Mouse (Mus musculus) CH12F3 (cell line): ENCODE measurements around the gene Gucy1b2.

Experiments
- in situ Hi-C: fragments of 300-500 bp; cut with MboI; formaldehyde crosslinking; loops from 2 replicates; pipeline ENCODE4 v1.14.3; 2020; ENCODE audit warnings: low sequenced_read_pairs

The Gucy1b2 gene

GRCm38 (mm10) chr14:62456239-62456747, at the start of gene Gucy1b2:
Gene Gucy1b2, minus strand, starts transcription at chr14:62456289.
- in situ Hi-C loops: loop anchor here (10.0 to 25.0 kb wide), 2 partner anchors 201 to 894 kb away; partner anchors contain the start of gene Spryd7

GRCm38 (mm10) chr14:62497391-62497790, 41.3 kb upstream of the Gucy1b2 start:
- in situ Hi-C loops: no loop called here

- in situ Hi-C loops: no loop called here
Observed at GRCm38 (mm10) chr14:62496501-62496900, 40.4 kb upstream of the Gucy1b2 start.

- in situ Hi-C loops: no loop called here
Observed at GRCm38 (mm10) chr14:62493456-62493855, 37.4 kb upstream of the Gucy1b2 start.

- in situ Hi-C loops: no loop called here
Observed at GRCm38 (mm10) chr14:62492196-62492850, 36.2 kb upstream of the Gucy1b2 start.

GRCm38 (mm10) chr14:62488270-62488669, 32.2 kb upstream of the Gucy1b2 start:
- in situ Hi-C loops: no loop called here

GRCm38 (mm10) chr14:62481381-62481780, 25.3 kb upstream of the Gucy1b2 start:
- in situ Hi-C loops: no loop called here

- in situ Hi-C loops: no loop called here
Observed at GRCm38 (mm10) chr14:62479395-62479794, 23.3 kb upstream of the Gucy1b2 start.

GRCm38 (mm10) chr14:62474481-62474880, 18.4 kb upstream of the Gucy1b2 start:
- in situ Hi-C loops: loop anchor here (25.0 kb wide), 1 partner anchor 912 kb away; the partner anchor contains the start of gene Spryd7

GRCm38 (mm10) chr14:62472061-62472460, 16.0 kb upstream of the Gucy1b2 start:
- in situ Hi-C loops: loop anchor here (25.0 kb wide), 1 partner anchor 910 kb away; the partner anchor contains the start of gene Spryd7

GRCm38 (mm10) chr14:62468753-62469125, 12.7 kb upstream of the Gucy1b2 start:
- in situ Hi-C loops: loop anchor here (25.0 kb wide), 1 partner anchor 906 kb away; the partner anchor contains the start of gene Spryd7

GRCm38 (mm10) chr14:62468119-62468752, 12.1 kb upstream of the Gucy1b2 start:
- in situ Hi-C loops: loop anchor here (25.0 kb wide), 1 partner anchor 906 kb away; the partner anchor contains the start of gene Spryd7

- in situ Hi-C loops: loop anchor here (25.0 kb wide), 1 partner anchor 903 kb away; the partner anchor contains the start of gene Spryd7
Observed at GRCm38 (mm10) chr14:62464966-62465365, 8.9 kb upstream of the Gucy1b2 start.

GRCm38 (mm10) chr14:62459541-62459940, 3.5 kb upstream of the Gucy1b2 start:
- in situ Hi-C loops: loop anchor here (10.0 to 25.0 kb wide), 2 partner anchors 205 to 897 kb away; partner anchors contain the start of gene Spryd7

- in situ Hi-C loops: loop anchor here (10.0 to 25.0 kb wide), 2 partner anchors 203 to 895 kb away; partner anchors contain the start of gene Spryd7
Observed at GRCm38 (mm10) chr14:62457420-62458181, 1.5 kb upstream of the Gucy1b2 start.

- in situ Hi-C loops: loop anchor here (10.0 to 25.0 kb wide), 2 partner anchors 201 to 893 kb away; partner anchors contain the start of gene Spryd7
Observed at GRCm38 (mm10) chr14:62455570-62455879, 564 bp downstream of the Gucy1b2 start.

GRCm38 (mm10) chr14:62454760-62455569, 1.1 kb downstream of the Gucy1b2 start:
- in situ Hi-C loops: loop anchor here (10.0 to 25.0 kb wide), 2 partner anchors 200 to 893 kb away; partner anchors contain the start of gene Spryd7

GRCm38 (mm10) chr14:62454136-62454535, 2.0 kb downstream of the Gucy1b2 start:
- in situ Hi-C loops: loop anchor here (10.0 to 25.0 kb wide), 2 partner anchors 199 to 892 kb away; partner anchors contain the start of gene Spryd7

GRCm38 (mm10) chr14:62453276-62453675, 2.8 kb downstream of the Gucy1b2 start:
- in situ Hi-C loops: loop anchor here (10.0 to 25.0 kb wide), 2 partner anchors 198 to 891 kb away; partner anchors contain the start of gene Spryd7

GRCm38 (mm10) chr14:62450706-62451105, 5.4 kb downstream of the Gucy1b2 start:
- in situ Hi-C loops: loop anchor here (10.0 to 25.0 kb wide), 2 partner anchors 196 to 888 kb away; partner anchors contain the start of gene Spryd7
